Mouse (Mus musculus) kidney, embryonic 16.5 days (tissue): ENCODE measurements around the gene Fam57b. TPM values are rescaled to one million over a fixed set of nuclear protein-coding genes. Genes with fewer than 3 reads are reported as not detected.

ENCODE experiments used
- ATAC-seq: fragments of 200-750 bp; cut with Nextera tagmentation; 2 replicates; pipeline ENCODE4 v1.8.0; 2017; ENCODE audit warnings: moderate TSS enrichment; ENCODE audit not compliant: low FRiP score, low TSS enrichment
- H3K27ac ChIP-seq: fragments of 300-500 bp; sonication (generic); 2 replicates; pipeline ENCODE4 v1.5.1; 2014; ENCODE audit warnings: low read length
- H3K27me3 ChIP-seq: fragments of 300-500 bp; sonication (generic); 2 replicates; pipeline ENCODE4 v1.6.1; 2014; ENCODE audit warnings: low read length, control low read depth, mixed read lengths; ENCODE audit not compliant: insufficient read depth
- H3K36me3 ChIP-seq: fragments of 300-500 bp; sonication (generic); 2 replicates; pipeline ENCODE4 v1.6.1; 2014; ENCODE audit warnings: low read length, control low read depth, mixed read lengths; ENCODE audit not compliant: insufficient read depth
- H3K4me1 ChIP-seq: fragments of 300-500 bp; sonication (generic); 2 replicates; pipeline ENCODE4 v1.6.1; 2014; ENCODE audit warnings: low read length, control low read depth, mixed read lengths; ENCODE audit not compliant: insufficient read depth
- H3K4me2 ChIP-seq: fragments of 300-500 bp; sonication (generic); replicated peaks from 2 replicates; pipeline ENCODE4 v1.6.1; 2014; ENCODE audit warnings: low read depth, low read length
- H3K4me3 ChIP-seq: fragments of 300-500 bp; sonication (generic); 2 replicates; pipeline ENCODE4 v1.5.1; 2014; ENCODE audit warnings: mild to moderate bottlenecking, low read length
- H3K9ac ChIP-seq: fragments of 300-500 bp; sonication (generic); replicated peaks from 2 replicates; pipeline ENCODE4 v1.6.1; 2014; ENCODE audit warnings: low read length
- H3K9me3 ChIP-seq: fragments of 300-500 bp; sonication (generic); 2 replicates; pipeline ENCODE4 v1.6.1; 2016; ENCODE audit warnings: low read length, control low read depth
- WGBS: fragments of 180-500 bp; shearing (Covaris S2); extraction: QIAGEN DNeasy Blood & Tissue Kit; methylation state at CpG from one replicate; pipeline ENCODE4 v1.1.7; 2014; 5-methylcytosine and 5-hydroxymethylcytosine counted together
- polyA plus RNA-seq: library from polyadenylated mRNA; unstranded; fragments of >200 nt; fragmentation: Nextera tagmentation; extraction: Ambion mirVana; gene quantifications from 2 replicates; pipeline ENCODE4 v1.2.1, GENCODE M21; 2015

Fam57b gene
- polyA plus RNA-seq, 1 experiment from 2014 or later = 0.52 TPM

- no peak overlapping the region for H3K4me3 ChIP-seq
- ATAC-seq = peak; percentile 44; the same call in 1 of the 2 replicates
- H3K4me1 ChIP-seq = peaks cover 7% of the 10 kb centered on the region
- H3K27me3 ChIP-seq = peaks cover 18% of the 10 kb centered on the region
- no peak overlapping the region for H3K27ac ChIP-seq
- no peak overlapping the region for H3K9ac ChIP-seq
- WGBS = 24% methylated on average over 7 of the region's 7 CpGs
- H3K36me3 ChIP-seq = no peaks in the 10 kb centered on the region
- peaks cover 5% of the 10 kb centered on the region; the same call in 1 of the 2 replicates for H3K9me3 ChIP-seq
- H3K4me2 ChIP-seq = no peak overlapping the region
Measured at GRCm38 (mm10) chr7:126821835-126822511, 24.5 kb downstream of the Fam57b start.

- Histone ChIP-seq H3K9ac (no peak overlapping the region), H3K27me3 (peaks cover 18% of the 10 kb centered on the region), H3K36me3 (no peaks in the 10 kb centered on the region), H3K4me2 (peak overlapping the region; percentile 59; the same call in 1 of the 2 replicates), H3K9me3 (peaks cover 5% of the 10 kb centered on the region; the same call in 1 of the 2 replicates), H3K27ac (no peak overlapping the region), H3K4me1 (peaks cover 7% of the 10 kb centered on the region), H3K4me3 (no peak overlapping the region)
- no peak for ATAC-seq
- 14% methylated on average over 9 of the region's 9 CpGs for WGBS
Measured at GRCm38 (mm10) chr7:126822741-126823140, 25.3 kb downstream of the Fam57b start.

- peaks cover 5% of the 10 kb centered on the region; the same call in 1 of the 2 replicates for H3K9me3 ChIP-seq
- peaks cover 18% of the 10 kb centered on the region for H3K27me3 ChIP-seq
- peak overlapping the region; percentile 34 for H3K4me3 ChIP-seq
- H3K4me2 ChIP-seq = peak overlapping the region; percentile 59
- no peak overlapping the region for H3K27ac ChIP-seq
- H3K4me1 ChIP-seq = peaks cover 7% of the 10 kb centered on the region
- 0% methylated on average over 9 of the region's 19 CpGs for WGBS
- ATAC-seq = no peak
- H3K9ac ChIP-seq = peak overlapping the region; percentile 46; the same call in 1 of the 2 replicates
- no peaks in the 10 kb centered on the region for H3K36me3 ChIP-seq
Measured at GRCm38 (mm10) chr7:126823202-126823711, 25.8 kb downstream of the Fam57b start.

- 16% methylated on average over 10 of the region's 10 CpGs for WGBS
- Histone ChIP-seq H3K27me3 (peaks cover 18% of the 10 kb centered on the region), H3K36me3 (no peaks in the 10 kb centered on the region), H3K4me1 (peaks cover 7% of the 10 kb centered on the region), H3K9me3 (peaks cover 3% of the 10 kb centered on the region; the same call in 1 of the 2 replicates), H3K4me2 (no peak overlapping the region), H3K27ac (no peak overlapping the region), H3K4me3 (no peak overlapping the region), H3K9ac (no peak overlapping the region)
- no peak for ATAC-seq
Measured at GRCm38 (mm10) chr7:126823940-126824339, 26.5 kb downstream of the Fam57b start.

- Histone ChIP-seq H3K4me2 (no peak overlapping the region), H3K27me3 (peaks cover 21% of the 10 kb centered on the region), H3K4me3 (no peak overlapping the region), H3K27ac (no peak overlapping the region), H3K9ac (no peak overlapping the region), H3K9me3 (no peaks in the 10 kb centered on the region), H3K4me1 (peaks cover 7% of the 10 kb centered on the region), H3K36me3 (no peaks in the 10 kb centered on the region)
- WGBS = 26% methylated on average over 8 of the region's 8 CpGs
- no peak for ATAC-seq
Measured at GRCm38 (mm10) chr7:126825403-126825802, 27.9 kb downstream of the Fam57b start.

- Histone ChIP-seq H3K4me2 (no peak overlapping the region), H3K9ac (no peak overlapping the region), H3K4me1 (peaks cover 7% of the 10 kb centered on the region), H3K36me3 (no peaks in the 10 kb centered on the region), H3K9me3 (no peaks in the 10 kb centered on the region), H3K4me3 (no peak overlapping the region), H3K27me3 (peaks cover 21% of the 10 kb centered on the region), H3K27ac (no peak overlapping the region)
- ATAC-seq = no peak
- WGBS = 73% methylated on average over 5 of the region's 5 CpGs
Measured at GRCm38 (mm10) chr7:126825952-126826351, 28.5 kb downstream of the Fam57b start.

- peak within 1 kb of the TSS; percentile 52; the same call in 1 of the 2 replicates for H3K9ac ChIP-seq
- H3K27me3 ChIP-seq = peaks cover 2% of the 10 kb centered on the region; the same call in 1 of the 2 replicates
- no peaks in the 10 kb centered on the region for H3K36me3 ChIP-seq
- peak within 1 kb of the TSS; percentile 53 for H3K4me2 ChIP-seq
- no peaks in the 10 kb centered on the region for H3K9me3 ChIP-seq
- peaks cover 13% of the 10 kb centered on the region for H3K4me1 ChIP-seq
- H3K4me3 ChIP-seq = peak within 1 kb of the TSS; percentile 38
- H3K27ac ChIP-seq = no peak within 1 kb of the TSS
- 57% methylated on average over 5 of the region's 5 CpGs for WGBS
- ATAC-seq = peak; percentile 8; the same call in 1 of the 2 replicates
Measured at GRCm38 (mm10) chr7:126831539-126831938, 34.1 kb downstream of the Fam57b start, which contains the start of gene 4930451I11Rik. 4930451I11Rik (minus strand) TSS chr7:126831639.

- Histone ChIP-seq H3K4me1 (peaks cover 17% of the 10 kb centered on the region), H3K9me3 (no peaks in the 10 kb centered on the region), H3K9ac (peak overlapping the region; percentile 52; the same call in 1 of the 2 replicates), H3K4me3 (peak overlapping the region; percentile 38), H3K27ac (no peak overlapping the region), H3K27me3 (peaks cover 2% of the 10 kb centered on the region; the same call in 1 of the 2 replicates), H3K4me2 (peak overlapping the region; percentile 53), H3K36me3 (no peaks in the 10 kb centered on the region)
- WGBS = 1% methylated on average over 21 of the region's 21 CpGs
- ATAC-seq = peak; percentile 88
Measured at GRCm38 (mm10) chr7:126832036-126832598, 34.6 kb downstream of the Fam57b start.

GRCm38 (mm10) chr7:126833294-126833693 is 35.8 kb downstream of the Fam57b start:
- Histone ChIP-seq H3K4me1 (peaks cover 17% of the 10 kb centered on the region), H3K4me2 (no peak overlapping the region), H3K36me3 (no peaks in the 10 kb centered on the region), H3K27me3 (peaks cover 2% of the 10 kb centered on the region; the same call in 1 of the 2 replicates), H3K9ac (no peak overlapping the region), H3K4me3 (no peak overlapping the region), H3K27ac (no peak overlapping the region), H3K9me3 (no peaks in the 10 kb centered on the region)
- ATAC-seq = no peak
- 83% methylated on average over 1 of the region's 1 CpGs for WGBS
